Mouse (Mus musculus): ENCODE data around the gene Lyrm7.

Gene Lyrm7

GRCm38 (mm10) chr11:54891341-54891740, 30.6 kb upstream of the Lyrm7 start:
- CTCF ChIA-PET, result interaction anchor here in 1 of 4 experiments (1.0 kb wide), 1 partner anchor 21 kb away, joined by 3 read pairs; no protein-coding TSS in a partner anchor
- POLR2A ChIA-PET, result interaction anchor here in 3 of 4 experiments (0.6 to 2.2 kb wide), 7 partner anchors 8 to 293 kb away, joined by 3 to 7 read pairs (median 4); partner anchors contain the start of genes Cdc42se2 (in 1 of the 3) and Tnip1 (in 1 of the 3)

DNA sequence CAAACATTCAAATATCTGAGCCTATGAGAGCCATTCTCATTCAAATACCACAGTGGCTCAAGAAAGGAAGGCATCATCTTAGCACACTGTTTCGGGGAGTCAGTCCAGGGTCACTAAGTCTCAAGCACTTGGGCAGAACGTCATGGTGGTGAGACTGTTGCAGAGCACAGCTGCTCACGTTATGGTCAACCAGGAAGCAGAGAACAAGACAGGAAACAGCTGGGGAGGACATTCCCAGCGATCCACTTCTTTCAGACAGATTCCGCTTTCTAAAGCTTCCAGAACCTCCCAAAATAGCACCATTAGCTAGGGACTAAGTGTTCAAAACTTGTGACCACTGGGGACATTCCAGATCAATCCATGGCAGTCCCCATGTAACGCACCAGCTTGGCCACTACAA, 27.2 kb upstream of the Lyrm7 start:
- POLR2A ChIA-PET, result interaction anchor here in 3 of 4 experiments (0.6 to 1.3 kb wide), 4 partner anchors 27 to 1212 kb away, joined by 3 to 4 read pairs (median 4); partner anchors contain the start of gene Lyrm7 (in 1 of the 3)
- CTCF ChIA-PET, result interaction anchor here in 1 of 4 experiments (0.7 kb wide), 1 partner anchor 1129 kb away, joined by 3 read pairs; no protein-coding TSS in a partner anchor

- POLR2A ChIA-PET, result interaction anchor here in 2 of 4 experiments (0.6 to 2.7 kb wide), 10 partner anchors 12 to 586 kb away, joined by 3 to 12 read pairs (median 4); partner anchors contain the start of genes Cdc42se2 (in 1 of the 2), Gpx3 (in 1 of the 2) and Lyrm7 (in 1 of the 2)
- CTCF ChIA-PET, result interaction anchor here in 3 of 4 experiments (0.5 to 1.4 kb wide), 5 partner anchors 43 to 200 kb away, joined by 3 to 4 read pairs (median 3); no protein-coding TSS in a partner anchor
Observed at GRCm38 (mm10) chr11:54885406-54885805, 24.7 kb upstream of the Lyrm7 start.

DNA sequence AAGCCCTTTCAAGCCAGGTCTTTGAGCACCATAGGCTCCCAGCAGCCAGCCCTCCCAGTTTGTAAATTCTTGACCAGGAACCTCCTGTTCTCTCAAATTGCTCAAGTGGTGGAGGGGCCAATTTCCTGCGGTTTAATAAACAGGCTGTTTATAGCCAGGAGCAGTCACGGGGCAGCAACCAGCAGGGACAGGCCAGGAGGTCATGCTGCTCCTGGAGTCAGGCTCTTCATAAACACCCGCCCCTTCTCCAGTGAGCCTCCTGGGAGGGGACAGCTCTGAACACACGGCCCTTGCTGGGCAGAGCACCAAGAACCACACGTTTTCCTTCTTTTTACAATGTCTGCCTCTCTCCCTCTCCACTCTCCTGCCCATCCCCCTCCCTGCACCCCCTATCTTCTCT, 24.2 kb upstream of the Lyrm7 start:
- ChIA-PET CTCF (interaction anchor here in 3 of 4 experiments (0.5 to 1.4 kb wide), 7 partner anchors 9 to 200 kb away, joined by 3 to 4 read pairs (median 3); no protein-coding TSS in a partner anchor), POLR2A (interaction anchor here (0.6 to 2.7 kb wide), 12 partner anchors 11 to 451 kb away, joined by 3 to 12 read pairs (median 4); partner anchors contain the start of genes Lyrm7 (in 2 of the 4), Cdc42se2 (in 1 of the 4) and Gpx3 (in 1 of the 4))

DNA sequence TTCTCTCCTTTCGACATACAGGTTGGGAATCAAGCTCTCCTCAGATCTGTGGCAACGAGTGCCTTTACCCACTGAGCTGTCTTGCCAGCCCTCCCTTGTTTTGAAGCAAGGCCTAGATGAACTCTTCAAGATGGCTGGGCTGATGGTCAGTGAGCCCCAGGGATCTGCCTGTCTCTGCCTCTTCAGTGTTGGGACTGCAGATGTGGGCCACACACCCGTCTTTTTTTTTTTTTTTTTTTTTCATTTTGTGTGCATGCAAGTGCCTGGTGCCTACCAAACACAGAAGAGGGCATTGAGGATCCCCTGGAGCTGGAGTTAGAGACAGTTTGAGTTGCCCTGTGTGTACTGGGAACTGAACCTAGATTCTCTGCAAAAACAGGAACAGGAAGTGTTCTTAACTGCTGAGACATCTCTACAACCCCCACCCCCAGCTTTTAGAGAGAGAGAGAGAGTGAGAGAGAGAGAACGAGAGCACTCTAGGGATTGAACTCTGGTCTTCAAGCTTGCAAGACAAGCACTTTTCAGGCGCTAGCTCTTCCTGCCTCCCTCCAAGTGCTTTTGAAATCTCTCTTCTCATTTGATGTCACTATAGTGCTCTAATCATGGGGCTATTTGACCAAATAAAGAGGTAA, 23.6 kb upstream of the Lyrm7 start:
- ChIA-PET CTCF (interaction anchor here in 2 of 4 experiments (0.6 to 1.4 kb wide), 8 partner anchors 10 to 250 kb away, joined by 3 to 13 read pairs (median 4); no protein-coding TSS in a partner anchor), POLR2A (interaction anchor here (0.6 to 2.7 kb wide), 10 partner anchors 11 to 451 kb away, joined by 3 to 12 read pairs (median 5); partner anchors contain the start of genes Lyrm7 (in 3 of the 4) and Gpx3 (in 1 of the 4))

DNA sequence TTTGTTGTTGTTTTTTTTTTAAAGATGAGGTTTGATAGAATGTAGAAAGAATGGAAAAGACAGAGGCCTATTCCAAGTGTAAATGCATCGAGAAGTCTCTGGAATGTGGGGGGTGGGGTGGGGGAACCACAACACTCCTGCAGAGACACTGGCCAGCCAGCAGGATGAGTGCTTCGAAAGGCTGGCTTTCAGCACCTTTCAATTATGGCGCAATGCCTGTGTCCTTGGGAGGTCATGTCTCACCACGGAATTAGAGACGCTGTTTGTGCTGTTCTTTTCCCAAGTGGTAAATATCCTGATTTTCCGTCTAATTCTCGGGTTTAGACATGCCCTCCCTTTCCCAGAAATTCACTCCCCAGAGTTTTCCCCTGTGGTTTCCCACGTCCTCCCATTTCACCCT, 22.0 kb upstream of the Lyrm7 start:
- CTCF ChIA-PET, result no interaction called here

DNA sequence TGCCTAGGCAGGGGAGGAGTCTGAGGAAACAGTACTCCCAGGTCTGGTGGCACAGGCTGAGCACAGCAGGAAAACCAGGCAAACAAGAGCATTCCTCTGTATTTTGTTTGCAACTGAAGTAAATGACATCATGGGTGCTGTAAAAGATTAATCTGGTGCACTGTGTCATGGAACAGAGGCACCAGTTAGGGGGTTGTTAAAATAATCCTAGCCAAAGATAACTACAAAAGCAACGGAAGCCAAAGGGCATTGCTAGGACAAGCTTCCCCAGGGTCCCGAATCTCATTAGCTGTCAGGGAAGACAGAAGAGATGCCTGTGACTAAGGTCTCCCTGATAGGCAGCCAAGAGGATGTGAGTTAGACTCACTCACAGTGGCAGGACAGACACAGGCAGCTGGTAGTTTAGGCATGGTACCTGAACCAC, 20.3 kb upstream of the Lyrm7 start:
- ChIA-PET CTCF (interaction anchor here in 3 of 4 experiments (0.6 to 3.0 kb wide), 11 partner anchors 21 to 376 kb away, joined by 3 to 28 read pairs (median 5); partner anchors contain the start of gene Gpx3 (in 1 of the 3)), POLR2A (interaction anchor here (0.6 to 2.0 kb wide), 12 partner anchors 8 to 468 kb away, joined by 3 to 8 read pairs (median 4); partner anchors contain the start of gene Lyrm7 (in 1 of the 4))

More for the DNA sequence above, 22.0 kb upstream of the Lyrm7 start:
- POLR2A ChIA-PET, result interaction anchor here in 2 of 4 experiments (0.5 to 2.0 kb wide), 6 partner anchors 10 to 90 kb away, joined by 3 to 8 read pairs (median 4); partner anchors contain the start of gene Lyrm7 (in 1 of the 2)

DNA sequence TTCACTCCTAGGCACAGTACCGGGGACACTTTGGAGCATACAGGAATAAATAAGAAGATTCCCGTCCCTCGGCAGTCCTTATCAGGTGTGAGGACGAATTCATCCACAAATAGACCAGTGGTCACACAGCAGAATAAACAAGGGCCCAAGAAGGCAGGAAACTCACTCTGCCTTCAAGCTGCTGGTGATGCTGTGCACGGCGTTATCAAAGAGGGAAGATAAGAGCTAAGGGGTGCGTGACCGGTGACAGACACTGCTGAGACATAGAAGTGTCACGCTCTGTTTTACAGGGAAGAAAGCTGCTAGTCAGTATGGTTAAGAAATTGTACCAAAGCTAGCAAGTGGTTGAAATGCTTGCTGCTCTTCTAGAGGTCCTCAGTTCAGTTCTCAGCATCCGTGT, 19.2 kb upstream of the Lyrm7 start:
- ChIA-PET CTCF (interaction anchor here in 3 of 4 experiments (0.6 to 3.0 kb wide), 19 partner anchors 26 to 1892 kb away, joined by 3 to 28 read pairs (median 5); no protein-coding TSS in a partner anchor), POLR2A (interaction anchor here in 2 of 4 experiments (0.7 to 1.5 kb wide), 3 partner anchors 25 to 199 kb away, joined by 3 to 5 read pairs (median 3); no protein-coding TSS in a partner anchor)

DNA sequence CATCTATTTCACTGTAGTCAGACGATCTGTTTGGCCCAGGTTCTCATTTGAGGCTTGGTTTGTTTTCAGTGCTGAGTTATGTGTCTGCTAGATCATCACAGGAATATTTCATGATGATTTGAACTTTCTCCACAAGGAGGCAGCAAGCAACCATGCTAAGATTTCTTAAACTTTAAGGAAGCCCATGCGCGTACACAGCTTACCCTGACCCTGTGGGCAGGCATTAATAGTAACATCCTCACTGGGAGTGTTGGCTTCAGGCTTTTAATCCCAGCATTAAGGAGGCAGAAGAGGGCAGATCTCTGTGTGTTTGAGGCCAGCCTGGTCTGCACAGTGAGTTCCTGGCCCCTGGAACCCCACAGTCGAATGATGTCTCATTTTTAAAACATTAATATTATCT, 18.7 kb upstream of the Lyrm7 start:
- POLR2A ChIA-PET, result interaction anchor here in 2 of 4 experiments (0.8 to 1.5 kb wide), 2 partner anchors 26 to 39 kb away, joined by 3 to 5 read pairs; no protein-coding TSS in a partner anchor

GRCm38 (mm10) chr11:54878893-54879292, 18.2 kb upstream of the Lyrm7 start:
- ChIA-PET CTCF (interaction anchor here (0.6 to 3.0 kb wide), 10 partner anchors 39 to 161 kb away, joined by 3 to 28 read pairs (median 6); no protein-coding TSS in a partner anchor), POLR2A (interaction anchor here in 1 of 4 experiments (1.5 to 1.8 kb wide), 2 partner anchors 18 to 26 kb away, joined by 4 to 5 read pairs; partner anchors contain the start of gene Lyrm7)

More for the DNA sequence above, 18.7 kb upstream of the Lyrm7 start:
- CTCF ChIA-PET, result interaction anchor here (0.6 to 3.0 kb wide), 16 partner anchors 26 to 161 kb away, joined by 3 to 28 read pairs (median 5); no protein-coding TSS in a partner anchor

GRCm38 (mm10) chr11:54876031-54876430, 15.3 kb upstream of the Lyrm7 start:
- CTCF ChIA-PET, result interaction anchor here in 2 of 4 experiments (0.6 kb wide), 3 partner anchors 32 to 519 kb away, joined by 3 to 4 read pairs (median 3); no protein-coding TSS in a partner anchor
- POLR2A ChIA-PET, result interaction anchor here in 2 of 4 experiments (1.3 to 1.7 kb wide), 3 partner anchors 9 to 54 kb away, joined by 3 to 5 read pairs (median 4); partner anchors contain the start of gene Lyrm7 (in 1 of the 2)

DNA sequence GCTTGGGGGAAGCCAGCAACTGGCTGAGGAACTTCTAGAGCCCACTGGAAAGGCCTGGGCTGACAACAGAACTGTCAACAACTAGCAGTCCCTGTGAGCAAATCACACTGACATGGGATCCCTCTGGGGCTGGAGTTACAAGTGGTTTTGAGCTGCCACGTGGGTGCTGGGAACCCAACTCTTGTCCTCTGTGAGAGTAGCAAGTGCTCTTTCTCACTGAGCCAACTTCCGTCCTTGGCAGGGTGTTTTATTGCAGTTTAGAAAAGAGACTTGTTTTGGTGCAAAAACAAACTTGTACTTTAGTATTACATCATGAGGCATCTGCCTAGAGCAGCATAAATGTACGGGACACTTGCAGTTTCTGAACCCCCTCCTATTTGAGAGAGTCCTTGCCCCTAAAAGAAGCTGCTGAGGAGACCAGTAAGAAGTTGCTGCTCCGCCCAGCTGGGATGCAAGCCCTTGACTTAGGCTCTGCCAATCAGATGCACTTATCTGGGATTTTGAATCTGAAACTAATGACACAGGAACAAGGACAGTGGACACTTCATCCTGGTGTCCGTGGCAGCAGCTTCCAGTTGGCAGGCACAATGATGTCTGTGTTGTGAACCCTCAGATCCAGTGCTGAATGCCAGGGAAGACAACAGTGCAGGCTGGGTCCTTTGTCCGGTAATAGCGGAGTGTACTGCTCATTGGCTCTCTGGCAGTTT, 11.3 kb upstream of the Lyrm7 start:
- CTCF ChIA-PET, result interaction anchor here in 1 of 4 experiments (0.5 kb wide), 1 partner anchor 817 kb away, joined by 4 read pairs; no protein-coding TSS in a partner anchor
- POLR2A ChIA-PET, result interaction anchor here in 3 of 4 experiments (0.6 to 3.4 kb wide), 14 partner anchors 9 to 165 kb away, joined by 3 to 38 read pairs (median 4); partner anchors contain the start of genes Lyrm7 (in 3 of the 3) and Cdc42se2 (in 1 of the 3)

DNA sequence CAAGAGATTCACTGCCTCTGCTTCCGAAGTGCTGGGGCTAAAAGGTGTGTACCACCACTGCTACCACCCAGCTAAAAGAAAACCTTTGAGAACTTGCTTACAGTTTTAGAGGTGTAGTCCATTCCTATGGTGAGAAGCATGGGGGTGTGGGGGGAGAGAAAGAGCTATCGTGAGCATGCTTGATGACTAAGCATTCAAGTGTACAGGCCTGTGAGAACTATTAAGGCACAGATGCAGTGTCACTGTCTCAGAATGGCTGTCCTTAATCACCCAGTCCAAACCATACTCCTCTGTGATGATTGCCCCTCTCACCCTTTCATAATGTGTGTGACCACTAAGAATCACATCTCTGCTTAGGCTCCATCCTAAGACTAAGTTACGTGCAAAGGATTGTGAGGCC, 8.6 kb upstream of the Lyrm7 start:
- POLR2A ChIA-PET, result interaction anchor here in 2 of 4 experiments (0.6 to 2.5 kb wide), 7 partner anchors 9 to 131 kb away, joined by 3 to 21 read pairs (median 4); partner anchors contain the start of gene Lyrm7 (in 2 of the 2)
- CTCF ChIA-PET, result interaction anchor here in 1 of 4 experiments (0.6 to 0.7 kb wide), 3 partner anchors 137 to 1776 kb away, joined by 3 to 5 read pairs (median 4); no protein-coding TSS in a partner anchor

GRCm38 (mm10) chr11:54868445-54868844, 7.7 kb upstream of the Lyrm7 start:
- CTCF ChIA-PET, result interaction anchor here in 1 of 4 experiments (0.6 kb wide), 1 partner anchor 164 kb away, joined by 4 read pairs; no protein-coding TSS in a partner anchor
- POLR2A ChIA-PET, result interaction anchor here in 3 of 4 experiments (0.7 to 2.5 kb wide), 9 partner anchors 8 to 647 kb away, joined by 3 to 21 read pairs (median 4); partner anchors contain the start of gene Lyrm7 (in 2 of the 3)

GRCm38 (mm10) chr11:54867903-54868434, 7.3 kb upstream of the Lyrm7 start:
- POLR2A ChIA-PET, result interaction anchor here in 2 of 4 experiments (0.9 to 2.4 kb wide), 8 partner anchors 13 to 263 kb away, joined by 3 to 6 read pairs (median 3); no protein-coding TSS in a partner anchor
- CTCF ChIA-PET, result no interaction called here

DNA sequence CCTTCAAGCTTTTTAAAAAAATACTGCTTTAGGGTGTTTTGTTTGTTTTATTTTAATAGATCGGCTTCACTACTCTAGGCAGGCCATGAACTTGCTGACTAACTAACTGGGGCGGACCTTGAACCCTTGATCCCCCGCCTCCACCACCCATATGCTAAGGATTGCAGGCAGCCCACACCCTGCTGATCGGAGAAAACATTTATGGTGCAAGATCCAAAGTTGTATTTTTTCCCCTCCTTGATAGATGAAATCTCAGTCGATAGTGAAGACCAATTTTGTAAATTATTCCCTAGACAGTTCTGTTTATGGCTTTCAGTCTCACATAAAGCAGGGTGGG, 6.3 kb upstream of the Lyrm7 start:
- ChIA-PET POLR2A (interaction anchor here in 2 of 4 experiments (0.6 to 1.4 kb wide), 9 partner anchors 9 to 264 kb away, joined by 3 to 7 read pairs (median 3); partner anchors contain the start of gene Cdc42se2 (in 1 of the 2)), CTCF (no interaction called here)
